Mouse (Mus musculus) liver, postnatal 0 days (tissue): ENCODE data around the gene Tcf7l2.

Experiments
- CTCF ChIP-seq: sonication (generic); IDR thresholded peaks from 2 replicates; pipeline ENCODE4 v1.5.1; 2016; ENCODE audit warnings: antibody characterized with exemption, low read depth
- EP300 ChIP-seq: IDR thresholded peaks from 2 replicates; pipeline ENCODE4 v1.6.1; 2016; ENCODE audit warnings: antibody characterized with exemption, low read depth, mild to moderate bottlenecking

GRCm38 (mm10) chr19:55806434-55807193, 65.0 kb downstream of the Tcf7l2 start:
- TF ChIP-seq CTCF, result no peak
- no peak for TF ChIP-seq EP300
